Mouse (Mus musculus): ENCODE data around the gene Synj2. TPM values are rescaled to one million over a fixed set of nuclear protein-coding genes. Genes with fewer than 3 reads are reported as not detected.
"Not testable (repeated sequence)": the region's sequence is repeated elsewhere in the genome, so short reads cannot be mapped to it uniquely, and the experiment has no call there.

Gene Synj2
- polyA plus RNA-seq, 1 experiment from 2014 or later = 4.5 TPM

DNA sequence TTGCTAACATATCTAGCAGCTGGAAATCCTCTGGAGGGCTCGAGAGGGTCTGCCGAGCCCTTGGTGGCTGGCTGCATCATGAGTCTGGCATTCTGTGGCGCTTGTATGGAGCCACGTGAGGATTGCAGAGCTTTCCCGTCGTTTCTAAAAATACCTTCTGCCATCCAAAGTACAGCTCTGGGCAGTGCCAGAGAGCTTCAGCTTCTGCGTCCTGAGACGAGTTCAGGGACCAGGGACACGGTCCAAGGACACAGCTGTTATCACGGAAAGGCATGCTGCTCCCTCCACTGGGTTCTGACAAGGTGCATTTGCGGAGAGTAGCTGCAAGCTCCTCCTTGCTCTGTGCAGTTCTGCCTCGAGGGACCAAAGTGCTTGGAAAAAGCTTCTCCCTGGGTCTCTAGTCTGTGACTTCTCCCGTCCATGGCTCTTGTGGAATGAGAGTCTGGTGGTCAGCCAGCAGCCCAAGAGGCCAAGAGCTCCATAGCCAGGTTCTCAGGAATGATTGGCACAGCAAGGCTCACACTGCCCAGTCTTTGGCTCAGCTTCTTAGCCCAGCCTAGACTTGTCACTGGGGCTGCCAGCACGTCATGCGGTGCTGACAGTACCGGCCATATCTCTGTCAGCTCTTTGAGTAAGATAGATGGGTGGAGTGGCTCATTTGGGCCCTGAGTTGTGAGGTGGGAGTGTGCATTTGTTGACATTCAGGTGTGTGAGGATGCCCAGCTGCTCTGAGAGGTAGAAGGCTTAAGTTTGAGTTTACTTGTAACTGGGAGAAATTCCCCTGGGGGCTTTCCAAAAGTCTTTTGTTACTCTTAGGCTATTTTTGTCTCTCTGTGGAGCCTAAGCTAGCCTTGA is 56.5 kb downstream of the Synj2 start:
- no peak for DNase-seq (ENCODE audit: low spot score)

DNA sequence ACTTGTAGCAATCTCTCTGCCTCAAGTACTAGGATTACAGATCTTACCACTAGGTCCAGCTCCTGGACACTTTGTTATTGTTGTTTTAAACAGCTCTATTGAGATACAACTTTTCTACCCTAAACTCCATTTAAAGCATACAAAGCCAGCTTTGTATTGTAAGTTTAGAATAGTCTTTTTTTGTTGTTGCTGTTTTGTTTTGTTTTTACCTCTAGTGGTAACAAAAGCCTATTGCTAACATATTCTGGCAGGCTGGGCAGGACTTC is 57.1 kb downstream of the Synj2 start:
- DNase-seq (ENCODE audit: low spot score) = no peak

DNA sequence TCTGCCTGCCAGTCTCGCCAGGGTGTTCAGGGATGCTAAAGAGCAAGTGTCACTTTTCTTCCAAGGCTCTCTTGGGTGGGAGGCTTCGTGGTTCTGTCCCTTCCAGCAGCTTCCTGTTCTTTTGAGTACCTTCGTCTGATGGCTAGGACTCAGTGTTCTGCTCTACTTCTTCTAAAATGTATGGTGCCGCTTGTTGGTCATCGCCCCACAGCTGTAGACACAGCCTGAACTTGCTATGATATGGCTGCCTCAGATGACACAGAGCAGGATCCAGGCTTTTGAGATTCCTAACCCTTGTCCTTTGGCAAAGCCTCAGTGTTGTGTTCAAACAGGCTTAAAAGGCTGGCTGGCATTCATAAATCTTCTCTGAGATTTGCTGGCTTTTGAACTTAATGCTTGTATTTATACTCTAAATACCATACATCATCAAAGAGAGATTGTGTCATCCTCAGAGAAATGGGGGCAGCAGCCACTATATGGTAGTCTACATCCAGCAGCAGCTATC is 58.0 kb downstream of the Synj2 start:
- no peak for DNase-seq (ENCODE audit: low spot score)

- DNase-seq (ENCODE audit: low spot score) = no peak
Measured at GRCm38 (mm10) chr17:6000864-6001319, 59.8 kb downstream of the Synj2 start.

DNA sequence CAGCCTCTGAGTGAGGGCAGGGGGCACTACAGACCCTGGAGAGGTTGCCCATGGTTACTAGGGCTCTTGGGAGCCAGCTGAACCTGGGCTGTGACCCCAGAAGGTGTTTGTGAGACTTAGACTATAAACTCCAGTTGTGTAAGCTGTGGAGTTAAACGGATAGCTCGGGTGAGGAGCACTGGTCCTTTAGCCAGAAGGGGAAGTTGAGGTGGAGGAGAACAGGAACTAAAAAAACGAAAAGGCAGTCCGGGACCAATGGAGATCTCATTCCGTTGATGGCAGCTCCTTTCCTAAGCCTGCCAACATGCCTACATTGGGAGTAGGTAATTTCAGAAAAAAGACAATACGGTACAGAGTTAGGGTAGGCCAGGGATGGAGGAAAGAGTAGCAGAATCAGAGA is 60.3 kb downstream of the Synj2 start:
- DNase-seq (ENCODE audit: low spot score) = no peak

DNA sequence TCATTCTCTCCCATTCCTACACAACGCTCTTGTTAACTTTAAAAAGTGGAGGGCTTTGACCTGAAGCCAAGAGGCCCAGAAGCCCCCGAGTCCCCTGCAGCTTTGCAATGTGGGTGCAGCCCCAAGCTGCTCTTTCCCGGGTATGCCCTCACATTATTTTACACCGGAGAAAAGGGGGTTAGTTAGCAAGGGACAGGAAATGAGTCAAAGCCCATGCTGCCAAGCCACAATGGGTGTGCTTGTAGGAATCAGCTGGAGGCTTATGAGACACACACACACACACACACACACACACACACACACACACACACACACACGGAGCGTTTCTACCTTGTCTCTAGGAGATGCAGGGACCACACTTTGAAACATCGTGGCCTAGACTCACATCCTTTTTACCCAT is 60.8 kb downstream of the Synj2 start:
- peak; percentile 34 for DNase-seq (ENCODE audit: low spot score)

DNA sequence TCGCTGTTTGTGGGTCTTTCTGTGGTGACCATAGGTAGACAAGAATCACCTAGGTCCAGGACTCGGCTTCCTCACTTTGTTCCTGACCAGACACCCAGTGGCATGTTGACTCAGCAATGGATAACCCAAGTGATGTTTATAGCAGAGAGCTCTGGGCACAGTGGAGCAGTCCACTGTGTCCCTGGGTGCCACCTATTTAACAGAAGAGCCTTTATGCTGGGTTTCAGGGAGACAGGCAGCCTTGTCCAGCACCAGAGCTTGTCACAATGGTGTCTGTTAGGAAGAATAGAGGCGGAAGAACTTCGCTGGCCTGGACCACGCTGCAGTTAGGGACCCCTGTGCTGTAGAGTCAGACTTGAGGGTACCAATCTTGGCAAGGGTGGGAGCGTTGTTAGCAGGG is 61.5 kb downstream of the Synj2 start:
- no peak for DNase-seq (ENCODE audit: low spot score)

DNA sequence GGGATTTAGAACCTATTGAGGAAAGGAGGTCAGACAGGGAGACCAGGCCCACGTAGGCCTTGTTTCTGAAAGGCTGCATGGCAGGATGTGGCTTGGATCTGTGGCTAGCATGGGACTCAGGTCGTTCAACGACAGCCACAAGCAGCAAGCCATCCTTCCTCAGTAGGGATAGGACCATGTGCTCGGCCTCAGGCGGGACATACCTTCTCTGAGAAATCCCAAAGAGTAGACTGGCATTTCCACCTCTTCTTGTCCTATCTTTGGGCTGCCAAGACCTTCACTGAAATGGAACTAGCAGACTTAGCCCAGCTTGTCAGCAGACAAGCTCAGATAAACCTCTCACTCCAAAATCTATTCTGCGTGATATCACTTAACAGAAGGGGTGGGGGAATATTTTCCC is 62.6 kb downstream of the Synj2 start:
- no peak for DNase-seq (ENCODE audit: low spot score)

GRCm38 (mm10) chr17:6005246-6005637 is 64.2 kb downstream of the Synj2 start:
- peak; percentile 42 for DNase-seq (ENCODE audit: low spot score)

DNA sequence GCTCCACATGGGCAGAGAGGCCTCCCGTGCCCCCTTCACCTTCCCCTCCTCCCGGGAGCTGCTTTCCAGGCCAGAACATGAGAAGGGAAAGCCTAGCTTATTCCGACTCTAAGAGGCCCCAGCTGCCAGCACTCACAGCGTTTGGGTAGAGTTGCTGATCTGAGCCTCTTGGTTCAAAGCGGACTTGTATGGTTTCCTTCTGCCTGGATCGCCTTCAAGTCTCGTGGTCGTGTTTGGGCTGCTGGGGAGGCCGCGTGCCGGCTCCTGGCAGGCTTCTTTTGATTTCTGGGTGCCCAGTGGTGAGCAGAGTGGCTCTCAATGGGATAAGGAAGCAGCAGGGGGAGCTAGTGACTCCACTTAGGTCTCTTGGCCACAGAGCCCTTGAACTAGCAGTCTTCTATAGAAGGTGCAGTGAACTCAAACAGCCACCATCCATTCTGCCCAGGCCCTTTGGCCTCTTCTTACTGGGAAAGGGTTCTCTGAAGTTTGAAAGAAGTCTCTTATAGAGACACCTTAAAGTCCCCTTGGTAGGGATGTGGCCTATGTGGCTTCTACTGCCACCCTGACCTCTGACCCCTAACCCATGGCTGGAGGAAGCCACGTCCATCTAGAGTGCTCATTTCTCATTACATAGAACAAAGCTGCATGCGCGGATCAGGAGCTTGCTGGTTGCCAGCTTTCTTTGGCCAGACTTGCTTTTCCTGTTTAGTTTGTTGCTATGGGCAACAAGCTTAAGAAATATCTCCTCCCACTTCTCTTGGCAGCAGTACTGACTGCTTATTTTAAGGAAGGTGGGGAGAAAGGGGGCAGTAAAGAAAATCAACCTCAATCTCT is 64.8 kb downstream of the Synj2 start:
- peak; percentile 62 for DNase-seq (ENCODE audit: low spot score)

- DNase-seq (ENCODE audit: low spot score) = no peak
Measured at GRCm38 (mm10) chr17:6007101-6007780, 66.2 kb downstream of the Synj2 start.

DNA sequence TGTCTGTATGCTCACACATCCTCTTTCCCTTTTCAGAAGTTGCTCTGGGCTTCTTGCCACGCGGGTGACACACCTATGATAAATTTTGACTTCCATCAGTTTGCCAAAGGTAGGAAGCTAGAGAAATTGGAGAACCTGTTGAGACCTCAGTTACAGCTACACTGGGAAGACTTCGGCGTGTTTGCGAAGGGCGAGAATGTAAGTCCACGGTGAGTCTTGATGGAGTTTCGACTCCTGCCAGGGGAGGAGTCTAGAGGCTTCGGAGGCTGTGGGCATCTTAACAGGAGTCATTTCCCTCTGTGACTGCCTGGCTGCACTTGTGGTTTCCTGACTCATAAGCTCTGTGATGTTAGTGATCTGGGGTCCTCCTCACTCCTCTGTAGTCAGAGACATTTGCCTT is 66.8 kb downstream of the Synj2 start:
- peak; percentile 38 for DNase-seq (ENCODE audit: low spot score)

DNA sequence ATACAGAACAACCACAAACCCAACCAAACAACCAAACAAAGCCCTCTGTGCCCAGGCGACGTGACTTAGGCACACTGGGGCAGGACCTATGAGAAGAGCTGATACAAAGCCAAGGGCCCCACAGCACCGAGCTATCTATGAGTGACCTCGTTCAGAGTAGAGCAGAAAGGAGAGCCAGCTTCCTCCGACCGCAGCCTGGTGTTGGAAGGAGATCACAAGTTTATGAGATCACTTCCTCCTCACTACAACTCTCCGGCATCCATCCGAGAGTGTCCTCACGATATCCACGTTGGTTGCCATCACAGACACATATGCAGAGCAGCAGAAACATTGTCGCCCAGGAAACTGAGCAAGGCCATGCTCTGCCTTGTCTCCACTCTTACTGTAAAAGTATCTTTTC is 67.5 kb downstream of the Synj2 start:
- peak; percentile 34 for DNase-seq (ENCODE audit: low spot score)

DNA sequence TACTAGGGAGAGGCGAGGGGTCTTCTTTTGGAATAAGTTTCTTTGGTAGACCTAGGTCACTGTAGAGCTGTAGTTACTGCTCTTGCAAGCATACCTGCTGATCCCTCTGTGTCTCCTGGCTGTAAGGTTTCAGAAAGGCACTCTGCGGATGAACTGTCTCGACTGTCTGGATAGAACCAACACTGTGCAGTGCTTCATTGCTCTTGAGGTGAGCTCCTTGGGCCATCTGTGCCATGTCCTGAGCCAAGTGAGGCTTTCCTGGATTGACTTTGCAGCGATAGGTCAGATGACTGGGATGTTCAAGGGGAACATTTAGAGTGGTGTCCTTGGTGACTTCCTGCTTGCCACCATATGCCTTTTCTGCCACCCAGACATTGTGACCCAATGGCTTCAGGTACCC is 68.5 kb downstream of the Synj2 start:
- no peak for DNase-seq (ENCODE audit: low spot score)

DNA sequence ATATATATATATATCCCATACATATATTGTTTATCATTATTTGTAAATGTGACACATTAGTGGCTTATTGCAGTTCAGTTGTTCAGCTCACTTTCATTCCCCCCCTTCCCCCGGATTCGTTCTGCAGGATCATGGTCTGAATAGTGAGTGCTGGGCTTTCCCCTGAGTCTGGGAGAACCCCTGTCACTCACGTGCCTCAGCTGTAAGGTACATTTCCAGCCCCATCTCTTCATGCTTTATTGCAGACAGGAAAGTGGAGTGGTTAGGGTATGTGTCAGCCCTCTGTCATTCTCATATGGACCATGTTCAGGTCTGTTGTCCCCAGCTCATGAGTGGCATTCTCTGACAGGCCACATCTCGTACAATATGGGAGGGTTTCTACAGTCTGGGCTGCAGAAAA is 72.0 kb downstream of the Synj2 start:
- DNase-seq (ENCODE audit: low spot score) = no peak

DNA sequence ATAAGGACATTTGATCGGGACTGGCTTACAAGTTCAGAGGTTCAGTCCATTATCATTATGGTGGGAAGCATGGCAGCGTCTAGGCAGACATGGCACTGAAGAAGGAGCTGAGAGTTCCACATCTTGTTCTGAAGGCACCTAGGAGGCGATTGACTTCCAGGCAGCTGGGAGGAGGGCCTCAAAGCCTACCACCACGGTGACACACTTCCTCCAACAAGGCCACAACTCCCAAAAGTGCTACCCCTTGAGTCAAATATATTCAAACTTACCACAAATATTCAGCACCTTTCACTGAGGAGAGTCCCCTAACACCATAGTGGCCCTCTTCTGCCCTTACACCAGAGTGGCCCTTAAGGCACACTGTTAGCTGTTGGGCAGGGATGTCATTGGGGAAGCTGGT is 73.9 kb downstream of the Synj2 start:
- no peak for DNase-seq (ENCODE audit: low spot score)

GRCm38 (mm10) chr17:6016213-6016780 is 75.2 kb downstream of the Synj2 start:
- DNase-seq (ENCODE audit: low spot score) = peak; percentile 92

- no peak for DNase-seq (ENCODE audit: low spot score)
Measured at GRCm38 (mm10) chr17:6017268-6017667, 76.2 kb downstream of the Synj2 start.

DNA sequence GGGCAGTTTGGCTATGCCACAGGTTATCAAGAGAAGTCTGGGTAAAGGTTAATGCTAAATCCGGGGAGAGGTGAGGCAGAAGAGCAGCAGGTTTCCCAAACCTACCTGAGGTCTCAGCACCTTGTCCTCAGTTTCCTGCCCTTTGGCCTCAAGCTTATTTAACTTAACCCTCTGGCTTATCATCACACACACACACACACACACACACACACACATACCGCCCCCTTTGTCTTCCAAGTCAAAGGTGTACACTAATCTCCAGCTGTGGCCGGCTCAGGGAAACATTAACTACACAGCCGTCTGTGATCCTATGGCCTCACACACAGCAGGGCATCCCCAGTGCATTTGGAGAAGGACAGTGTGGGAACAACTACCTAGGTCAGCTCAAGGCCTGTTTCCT is 77.3 kb downstream of the Synj2 start:
- DNase-seq (ENCODE audit: low spot score) = no peak

GRCm38 (mm10) chr17:6019776-6020175 is 78.7 kb downstream of the Synj2 start:
- DNase-seq (ENCODE audit: low spot score) = peak; percentile 47

GRCm38 (mm10) chr17:6020636-6021035 is 79.6 kb downstream of the Synj2 start:
- DNase-seq (ENCODE audit: low spot score) = no peak

DNA sequence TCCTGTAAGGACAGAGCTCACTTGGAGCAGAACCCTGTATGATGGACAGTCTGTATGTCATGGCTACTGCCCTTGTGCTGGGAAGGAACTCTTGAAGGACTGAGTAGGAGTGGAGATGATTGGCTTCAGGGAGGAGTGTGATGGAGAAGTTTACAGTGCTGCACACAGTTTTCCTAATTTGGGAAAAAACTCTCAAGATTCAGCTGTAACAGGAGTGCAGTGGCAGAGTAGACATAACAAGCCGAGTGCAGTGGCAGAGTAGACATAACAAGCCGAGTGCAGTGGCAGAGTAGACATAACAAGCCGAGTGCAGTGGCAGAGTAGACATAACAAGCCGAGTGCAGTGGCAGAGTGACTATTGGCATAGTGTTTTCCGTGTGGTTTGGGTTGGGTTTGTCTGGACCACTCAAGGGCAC is 80.3 kb downstream of the Synj2 start:
- DNase-seq (ENCODE audit: low spot score) = not testable (repeated sequence)
